Mouse (Mus musculus): Measurements from ENCODE around the gene Trpv5.

Trpv5 gene

DNA sequence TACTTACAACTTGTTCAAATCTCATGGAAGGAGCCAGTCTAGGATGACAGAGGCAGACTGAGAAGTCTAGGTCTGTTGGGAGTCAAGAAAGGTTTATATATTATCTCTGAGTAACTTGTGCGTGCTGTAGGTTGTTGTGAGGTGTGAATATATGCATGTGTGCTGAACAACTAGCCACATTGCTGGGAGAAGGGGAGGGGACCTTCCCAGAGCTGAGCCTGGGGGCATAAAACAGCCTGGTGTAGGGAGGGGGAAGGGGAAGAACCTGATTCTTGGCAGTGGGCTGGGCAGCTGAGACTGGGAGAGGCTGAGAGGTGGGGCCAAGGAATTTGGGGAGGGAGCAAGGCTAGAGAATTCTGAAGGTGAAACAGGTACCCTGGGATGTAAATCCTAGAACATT lies at the start of gene Trpv5:
Trpv5 (minus strand) TSS at position 101 of the 400 bp plus-strand sequence.
- DNase-seq (ENCODE audit: low spot score) = no peak

DNA sequence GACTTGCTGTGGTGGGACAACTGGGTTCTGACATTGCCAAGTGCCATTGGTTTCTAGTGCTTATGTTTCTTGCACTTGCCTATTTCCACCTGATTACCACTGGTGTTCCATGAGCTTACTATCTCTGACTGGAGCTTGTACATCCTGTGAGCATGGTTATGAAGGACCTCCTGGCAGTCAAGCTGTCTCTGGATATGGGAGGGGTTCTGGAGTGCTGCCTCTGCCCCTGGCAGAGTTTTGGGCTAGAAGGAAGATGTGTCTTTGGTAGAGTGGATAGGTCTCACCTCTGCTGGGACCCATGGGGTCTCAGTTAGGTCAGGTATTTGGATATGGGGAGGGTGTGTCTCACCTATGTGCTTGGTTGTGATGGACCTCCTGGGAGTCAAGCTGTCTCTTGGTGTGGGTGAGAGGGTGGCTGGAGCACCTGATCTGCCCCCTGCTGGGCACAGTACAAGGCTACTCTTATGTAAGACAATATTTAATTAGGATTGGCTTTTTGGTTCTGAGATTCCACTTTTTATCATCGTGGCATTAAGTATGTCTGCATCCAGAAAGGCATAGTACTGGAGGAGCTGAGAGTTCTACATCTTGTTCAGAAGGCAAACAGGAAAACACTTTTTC lies 47.5 kb upstream of the Trpv5 start:
- no peak for DNase-seq (ENCODE audit: low spot score)

DNA sequence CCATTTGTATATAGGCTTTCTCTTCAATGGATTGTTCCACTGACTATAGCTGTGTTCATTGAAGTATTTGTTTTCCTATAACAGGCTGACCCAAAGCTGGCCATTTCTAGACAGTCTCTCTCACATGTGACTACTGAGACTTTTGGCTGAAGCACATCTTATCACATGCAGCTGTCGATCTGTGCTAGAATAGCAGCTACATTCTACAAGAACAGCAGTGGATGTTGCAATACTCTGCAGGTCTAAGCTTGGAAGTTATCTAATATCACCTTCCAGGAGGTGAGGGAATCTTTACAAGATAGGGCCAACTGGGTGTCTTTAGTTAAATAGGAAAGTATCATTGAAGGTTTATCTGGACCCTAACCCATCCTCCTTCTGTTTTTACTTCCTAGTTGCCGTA lies 40.9 kb upstream of the Trpv5 start:
- no peak for DNase-seq (ENCODE audit: low spot score)

DNA sequence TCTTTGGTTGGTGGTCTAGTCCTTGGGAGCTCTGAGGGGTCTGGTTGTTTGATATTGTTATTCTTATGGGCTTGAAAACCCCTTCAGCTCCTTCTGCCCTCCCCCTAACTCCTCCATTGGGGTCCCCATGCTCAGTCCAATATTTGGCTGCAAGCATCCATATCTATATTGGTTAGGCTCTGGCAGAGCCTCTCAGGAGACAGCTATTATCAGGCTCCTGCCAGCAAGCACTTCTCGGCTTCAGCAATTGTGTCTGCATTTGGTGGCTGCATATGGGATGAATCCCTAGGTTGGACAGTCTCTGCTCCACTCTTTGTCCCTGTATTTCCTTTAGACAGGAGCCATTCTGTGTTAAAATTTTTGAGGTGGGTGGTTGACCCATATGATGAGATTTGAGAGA lies 29.7 kb upstream of the Trpv5 start:
- DNase-seq (ENCODE audit: low spot score) = no peak

DNA sequence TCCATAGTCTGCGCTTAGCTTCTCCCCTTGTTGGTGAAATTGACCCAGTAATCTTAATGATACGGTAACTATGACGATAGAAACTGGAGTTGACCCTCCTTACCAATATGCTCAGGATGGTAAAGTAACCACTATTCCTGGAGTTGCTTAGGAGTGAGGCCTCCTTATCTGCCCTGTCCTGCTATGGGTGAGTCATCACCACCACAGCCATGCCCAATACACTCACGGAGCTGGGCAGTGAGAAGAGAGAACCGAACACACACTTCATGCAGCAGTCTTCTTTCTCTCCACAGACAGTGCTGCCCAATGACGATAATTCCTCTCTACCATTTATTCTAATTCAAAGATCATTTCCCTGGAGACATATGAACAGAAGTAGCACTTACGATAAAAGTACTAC lies 25.7 kb upstream of the Trpv5 start:
- no peak for DNase-seq (ENCODE audit: low spot score)

DNA sequence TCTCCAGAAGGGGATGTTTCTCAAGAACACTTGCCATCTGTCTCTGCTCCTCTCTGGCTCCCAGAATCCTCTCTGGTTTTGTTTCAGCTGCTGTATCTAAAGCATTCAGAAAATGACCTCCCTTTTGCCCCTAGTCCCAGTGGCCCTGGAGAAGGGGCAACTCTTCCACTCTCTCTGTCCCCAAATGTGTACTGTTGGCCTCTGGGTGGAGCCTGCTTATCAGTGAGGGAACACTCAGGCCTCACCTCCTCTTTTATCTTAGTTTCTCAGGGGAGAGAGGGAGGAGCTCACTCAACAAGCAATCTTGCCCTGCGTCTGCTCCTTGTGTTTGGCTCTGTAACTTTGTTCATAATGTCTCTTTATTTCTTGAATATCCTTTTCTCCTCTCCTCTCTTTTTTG lies 23.6 kb upstream of the Trpv5 start, which contains the start of gene Kel:
Kel (minus strand) TSS at position 217 of the 400 bp plus-strand sequence.
- no peak for DNase-seq (ENCODE audit: low spot score)

DNA sequence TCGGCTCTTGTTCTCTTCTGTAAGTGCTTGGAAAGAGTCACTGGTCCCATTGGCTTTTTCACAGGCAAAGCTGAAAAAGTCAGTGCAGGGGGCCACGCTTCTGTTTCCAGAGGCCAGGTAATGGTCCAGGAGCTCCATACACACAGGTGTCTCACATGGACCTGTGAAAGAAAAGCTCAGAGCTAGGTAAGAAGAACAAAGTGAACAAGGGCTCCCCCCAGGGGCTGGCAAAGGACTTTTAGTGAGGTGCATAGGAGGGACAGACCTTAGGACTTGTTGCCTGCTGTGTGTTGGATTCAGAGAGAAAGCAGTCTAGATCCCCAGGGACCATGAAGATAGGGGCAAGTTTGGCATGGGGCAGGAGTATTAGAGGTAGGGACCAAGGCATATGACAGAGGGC lies 22.4 kb upstream of the Trpv5 start:
- DNase-seq (ENCODE audit: low spot score) = no peak

DNA sequence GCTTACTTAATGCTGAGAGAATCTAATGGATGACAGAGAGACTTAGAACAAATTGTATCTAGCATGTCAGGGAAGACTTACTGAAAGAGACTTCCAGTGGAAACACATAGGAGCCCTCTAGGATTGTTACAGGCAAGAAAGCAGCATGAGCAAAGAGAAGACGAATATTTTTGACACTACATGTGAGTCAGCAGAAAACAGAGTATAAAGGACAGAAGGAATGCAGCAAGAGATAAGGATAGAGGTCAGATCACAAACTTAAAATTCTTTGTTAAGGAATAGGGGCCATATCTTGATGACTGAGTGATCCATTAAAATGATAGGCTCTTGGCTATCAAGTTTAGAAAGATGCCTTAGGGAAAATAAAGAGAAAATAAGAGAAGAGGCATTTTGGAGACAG lies 20.7 kb upstream of the Trpv5 start:
- DNase-seq (ENCODE audit: low spot score) = no peak

DNA sequence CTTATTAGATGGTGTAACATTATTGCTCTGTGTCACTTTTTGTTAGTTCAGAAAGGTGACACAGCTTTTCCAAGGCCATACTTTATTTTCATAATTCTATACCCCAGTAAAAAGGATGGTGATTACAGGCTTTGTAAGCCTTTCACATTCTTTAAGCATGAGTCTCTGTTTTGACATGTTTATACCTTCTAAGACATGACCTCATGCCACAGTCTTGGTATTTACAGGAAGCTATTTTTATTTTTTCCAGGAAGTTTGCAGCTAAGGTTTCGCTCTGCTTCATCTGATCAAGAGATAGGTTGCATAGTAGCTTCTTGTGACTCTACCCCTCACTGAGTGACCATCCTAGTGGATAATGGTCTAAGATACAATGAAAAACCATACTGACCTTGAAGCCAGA lies 13.8 kb upstream of the Trpv5 start:
- DNase-seq (ENCODE audit: low spot score) = no peak

DNA sequence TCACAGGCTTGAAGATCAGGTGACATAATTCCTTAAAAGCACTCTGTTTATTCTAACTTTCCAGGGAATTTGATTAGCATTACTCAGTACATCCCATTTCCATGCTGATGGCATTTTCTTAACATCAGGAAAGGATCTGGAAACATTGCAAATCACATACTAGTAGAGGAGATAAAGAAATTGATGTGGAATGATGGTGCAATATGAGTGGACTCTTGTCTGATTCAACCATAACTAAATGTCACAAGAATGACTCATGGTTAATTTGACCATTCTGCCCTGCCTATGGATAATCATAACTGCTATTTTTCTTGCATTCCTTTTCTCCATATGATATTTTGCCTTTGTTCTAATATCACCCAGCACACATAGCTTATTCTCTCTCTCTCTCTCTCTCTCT lies 11.6 kb upstream of the Trpv5 start:
- no peak for DNase-seq (ENCODE audit: low spot score)

DNA sequence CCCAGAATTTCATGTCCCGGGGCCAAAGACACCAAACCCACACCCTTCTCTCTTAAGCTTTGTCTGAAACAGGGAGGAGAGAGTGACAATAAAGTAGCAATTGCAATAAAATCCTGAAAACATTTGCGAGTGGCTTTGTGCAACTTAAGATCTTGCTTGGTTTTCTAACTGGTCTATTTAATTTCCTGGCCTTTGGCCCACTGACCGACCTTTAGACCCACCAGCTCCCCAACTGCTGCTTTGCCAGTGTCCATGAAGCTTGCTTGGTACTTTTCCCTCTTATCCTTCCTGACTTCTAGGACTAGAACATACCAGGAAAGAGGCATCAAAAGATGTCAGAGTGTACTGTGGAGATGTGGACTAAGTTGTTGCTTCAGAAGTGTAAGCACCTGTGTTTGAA lies 5.0 kb upstream of the Trpv5 start:
- no peak for DNase-seq (ENCODE audit: low spot score)

DNA sequence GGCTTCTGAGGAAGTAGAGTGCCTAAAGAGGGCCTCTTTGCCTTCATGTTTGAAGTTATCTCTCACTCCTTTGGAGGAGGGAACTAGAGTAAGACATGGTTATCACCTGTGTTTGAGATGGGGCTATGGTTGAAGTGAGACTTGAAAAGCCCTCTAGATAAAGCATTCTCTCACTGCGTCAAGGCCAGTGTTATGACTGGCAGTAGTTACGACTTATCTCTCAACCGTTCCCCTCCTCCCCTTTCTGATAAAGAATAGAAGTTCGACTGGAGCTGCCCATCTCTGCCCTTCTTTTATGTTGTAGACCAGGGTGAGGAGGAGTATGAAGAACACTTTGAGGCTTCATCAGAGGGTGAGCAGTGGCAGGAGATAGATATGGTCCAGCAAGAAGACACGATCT lies 4.3 kb upstream of the Trpv5 start:
- no peak for DNase-seq (ENCODE audit: low spot score)

DNA sequence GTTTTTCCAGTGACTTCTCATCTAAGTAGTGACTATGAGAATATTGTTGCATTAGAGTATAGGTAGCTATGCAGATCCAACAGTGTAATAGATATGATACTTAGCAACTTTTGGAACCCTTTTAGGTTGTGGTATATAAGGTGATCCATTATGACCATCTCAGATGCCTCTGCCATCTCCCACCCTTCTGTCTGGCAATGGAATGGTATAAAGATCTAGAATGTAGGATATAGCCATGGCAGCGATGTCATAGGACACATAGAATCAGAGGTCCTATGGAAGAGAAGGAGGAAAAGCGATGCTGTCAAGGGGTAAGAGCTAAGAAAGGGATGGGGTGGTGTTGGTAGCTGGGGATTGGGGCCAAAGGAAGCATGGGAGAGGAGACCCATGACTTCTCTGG lies 3.6 kb upstream of the Trpv5 start, which contains the start of gene Llcfc1:
Llcfc1 (plus strand) TSS at position 301 of the 400 bp plus-strand sequence.
- no peak for DNase-seq (ENCODE audit: low spot score)

DNA sequence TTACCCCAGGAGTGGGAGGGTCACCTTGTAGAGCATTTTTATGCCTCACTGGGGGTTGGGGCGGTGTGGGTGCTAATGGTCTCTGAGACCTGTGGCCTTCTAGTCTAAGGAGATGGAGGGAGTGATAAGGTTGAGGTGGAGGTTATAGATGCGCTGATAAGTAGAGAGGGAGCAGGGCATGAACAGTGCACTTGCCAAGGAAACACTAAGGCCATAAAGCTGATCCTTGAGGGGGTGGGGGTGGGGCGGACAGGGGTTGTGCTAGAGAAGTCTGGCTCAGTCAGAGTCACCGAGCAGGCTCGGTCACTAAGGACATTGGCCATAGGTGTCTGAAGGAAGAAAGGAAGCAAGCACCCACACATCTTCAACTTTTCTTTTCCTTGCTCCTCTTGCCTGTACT lies 1.1 kb upstream of the Trpv5 start:
- no peak for DNase-seq (ENCODE audit: low spot score)

DNA sequence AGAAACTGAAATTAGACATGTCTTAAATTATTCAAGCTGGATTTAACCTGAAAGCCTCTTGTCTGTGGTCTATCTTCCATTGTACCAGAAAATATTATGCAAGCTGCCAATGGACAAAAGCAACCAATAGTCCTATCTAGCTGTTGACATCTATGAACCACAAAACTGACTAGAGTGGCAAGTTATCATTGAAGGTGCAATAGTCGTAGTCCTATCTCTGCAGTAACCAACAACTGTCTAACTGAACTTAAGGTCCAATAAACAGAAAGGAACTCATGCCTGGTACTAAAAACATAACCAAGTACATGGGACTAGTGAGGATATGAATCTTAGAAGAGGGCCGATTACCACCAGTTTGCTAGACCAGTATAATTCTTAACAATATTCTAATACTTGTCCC lies 4.0 kb downstream of the Trpv5 start:
- DNase-seq (ENCODE audit: low spot score) = no peak

DNA sequence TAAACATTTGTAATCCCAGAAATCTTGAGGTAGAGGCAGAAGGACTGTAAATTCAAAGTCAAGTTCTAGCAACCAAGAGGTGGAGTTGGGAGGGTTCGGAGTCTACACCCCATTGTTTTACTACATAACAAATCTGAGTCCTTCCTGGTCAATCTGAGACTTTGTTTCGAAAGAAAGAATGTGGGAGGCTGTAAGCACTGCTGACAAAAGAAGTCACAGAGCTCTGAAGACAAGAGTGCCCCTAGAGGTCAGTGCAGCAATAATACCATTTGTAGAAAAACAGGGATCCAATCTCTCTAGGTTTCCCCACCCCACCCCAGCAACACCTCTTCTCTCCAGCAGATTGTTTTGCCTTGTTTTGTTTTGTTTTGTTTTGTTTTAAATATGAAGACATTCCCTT lies 18.2 kb downstream of the Trpv5 start:
- no peak for DNase-seq (ENCODE audit: low spot score)

DNA sequence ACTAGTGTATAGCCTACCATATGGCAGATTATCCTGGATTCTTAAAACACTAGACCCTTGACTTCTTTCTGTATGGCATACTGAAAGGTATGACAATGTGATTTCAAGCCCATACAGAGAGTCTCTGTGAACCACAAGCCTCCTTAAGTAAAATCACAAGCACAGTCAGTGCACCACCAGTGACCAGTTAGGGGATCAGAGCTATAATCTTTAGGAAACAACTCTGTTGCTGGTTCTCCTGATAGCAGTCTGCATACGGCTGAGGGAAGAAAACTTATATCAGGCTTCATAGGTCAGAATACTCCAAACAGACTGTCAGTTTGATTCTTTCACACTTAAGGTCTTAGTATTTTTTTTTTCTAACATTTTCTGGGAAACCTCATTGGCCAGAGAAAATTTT lies 22.1 kb downstream of the Trpv5 start:
- no peak for DNase-seq (ENCODE audit: low spot score)

DNA sequence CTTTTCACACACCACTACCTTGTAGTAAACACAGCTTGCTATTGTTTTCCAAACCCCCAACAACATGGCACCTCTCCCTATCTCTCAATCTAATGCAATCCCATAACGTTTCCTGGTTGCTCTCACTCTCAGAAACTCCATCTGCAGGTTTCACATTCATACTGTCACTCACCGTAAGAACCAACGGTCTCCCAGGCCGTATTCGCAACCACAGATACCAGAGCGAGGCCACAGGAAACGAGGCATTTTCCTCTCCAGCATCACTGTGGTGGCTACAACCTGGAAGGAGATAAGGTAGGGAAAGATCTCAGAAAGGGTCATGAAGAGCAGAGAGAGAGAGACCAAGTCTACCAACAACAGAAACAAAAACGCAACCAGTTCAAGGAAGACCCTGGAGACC lies 25.9 kb downstream of the Trpv5 start:
- no peak for DNase-seq (ENCODE audit: low spot score)

DNA sequence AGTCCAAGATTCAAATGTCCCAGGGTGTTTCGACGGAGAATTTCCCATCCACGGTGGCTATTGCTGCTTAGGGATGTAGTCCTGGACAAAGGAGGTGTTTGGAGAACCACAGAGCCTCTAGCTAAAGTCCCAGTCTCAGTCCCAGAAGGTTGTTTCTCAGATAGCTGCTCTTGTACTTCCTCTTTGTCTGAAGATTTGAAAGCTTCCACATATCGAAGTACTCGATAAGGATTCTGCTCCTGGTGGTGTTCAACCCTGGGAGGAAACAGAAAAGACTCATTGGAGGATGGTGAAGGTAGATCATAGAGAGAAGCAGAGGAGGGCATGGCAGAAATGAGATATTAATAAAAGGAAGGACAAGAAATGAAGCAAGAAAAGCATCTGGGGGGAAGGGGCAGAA lies 27.4 kb downstream of the Trpv5 start:
- DNase-seq (ENCODE audit: low spot score) = no peak

DNA sequence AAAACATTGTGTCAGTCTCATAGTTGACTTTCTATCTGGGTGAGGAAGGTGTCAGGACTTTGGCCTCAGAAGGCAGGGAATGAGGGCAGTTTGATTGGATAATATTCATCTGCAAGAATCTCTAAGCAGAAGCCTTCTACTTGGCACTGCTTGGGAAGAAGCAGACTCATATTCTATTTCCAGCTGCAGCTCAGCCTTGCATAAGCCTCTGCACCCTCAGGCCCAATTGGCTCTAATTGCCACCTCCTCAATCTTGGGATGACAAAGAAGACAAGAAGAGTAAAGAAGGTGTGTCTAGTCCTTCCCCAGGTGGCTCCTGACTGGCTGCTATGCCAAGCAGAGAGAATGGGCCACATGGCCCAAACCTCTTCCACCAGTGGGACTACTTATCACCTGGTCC lies 33.9 kb downstream of the Trpv5 start:
- DNase-seq (ENCODE audit: low spot score) = no peak

DNA sequence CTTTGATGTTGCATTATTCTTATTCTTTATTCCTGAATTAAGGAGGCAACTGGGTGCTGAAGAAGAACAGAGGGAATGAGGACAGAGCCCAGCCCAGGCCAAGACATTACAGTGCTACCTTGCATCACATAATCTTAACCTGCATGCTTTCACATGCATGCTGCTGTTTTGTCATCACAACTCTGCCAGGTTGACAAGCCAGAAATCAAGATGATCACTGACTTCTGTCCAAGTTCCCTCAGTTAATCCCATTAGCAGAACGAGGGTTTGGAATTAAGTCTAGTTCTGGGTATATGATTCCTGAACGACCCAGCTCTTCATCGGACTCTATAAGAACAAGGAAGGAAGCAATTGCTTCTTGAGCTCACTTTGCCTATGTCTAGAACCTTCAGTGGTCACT lies 34.3 kb downstream of the Trpv5 start:
- DNase-seq (ENCODE audit: low spot score) = no peak

DNA sequence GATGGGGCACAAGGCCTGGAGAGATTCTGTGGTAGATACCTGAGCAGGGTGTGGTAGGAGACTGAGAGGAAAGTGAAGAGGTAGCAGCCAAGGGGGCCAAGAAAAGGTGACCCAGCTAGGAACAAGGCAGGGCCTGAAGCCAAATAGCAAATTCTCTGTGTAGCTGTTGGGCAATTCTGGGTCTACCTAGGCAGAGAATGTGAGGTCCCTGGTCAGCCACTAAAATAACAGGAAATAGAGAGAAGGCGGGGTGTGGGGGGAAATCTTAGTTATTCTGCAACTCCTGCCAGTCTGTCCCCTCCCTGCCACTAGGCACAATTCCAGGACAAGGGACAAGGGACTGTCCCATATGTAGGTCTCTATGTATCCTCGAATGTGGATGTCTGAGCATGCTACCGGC lies 37.3 kb downstream of the Trpv5 start:
- no peak for DNase-seq (ENCODE audit: low spot score)

DNA sequence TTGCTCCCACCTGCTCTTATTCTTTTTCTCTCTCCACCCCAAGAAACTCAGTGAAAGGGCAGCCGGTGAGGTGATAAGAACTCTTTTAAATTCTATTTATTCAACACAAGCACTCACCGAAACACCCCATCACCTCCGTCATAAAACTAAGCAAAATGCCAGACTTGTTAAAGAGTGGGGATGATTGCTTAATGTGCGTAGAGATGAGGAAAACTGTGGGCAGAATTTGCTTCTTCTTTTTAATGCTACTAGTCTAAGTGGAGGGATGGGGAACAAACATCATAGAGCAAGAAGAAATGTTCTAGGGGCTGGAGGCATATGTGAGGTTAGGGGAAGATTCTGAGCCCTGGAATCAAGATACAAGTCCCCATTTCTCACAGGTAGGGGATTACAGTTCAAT lies 37.8 kb downstream of the Trpv5 start:
- no peak for DNase-seq (ENCODE audit: low spot score)

DNA sequence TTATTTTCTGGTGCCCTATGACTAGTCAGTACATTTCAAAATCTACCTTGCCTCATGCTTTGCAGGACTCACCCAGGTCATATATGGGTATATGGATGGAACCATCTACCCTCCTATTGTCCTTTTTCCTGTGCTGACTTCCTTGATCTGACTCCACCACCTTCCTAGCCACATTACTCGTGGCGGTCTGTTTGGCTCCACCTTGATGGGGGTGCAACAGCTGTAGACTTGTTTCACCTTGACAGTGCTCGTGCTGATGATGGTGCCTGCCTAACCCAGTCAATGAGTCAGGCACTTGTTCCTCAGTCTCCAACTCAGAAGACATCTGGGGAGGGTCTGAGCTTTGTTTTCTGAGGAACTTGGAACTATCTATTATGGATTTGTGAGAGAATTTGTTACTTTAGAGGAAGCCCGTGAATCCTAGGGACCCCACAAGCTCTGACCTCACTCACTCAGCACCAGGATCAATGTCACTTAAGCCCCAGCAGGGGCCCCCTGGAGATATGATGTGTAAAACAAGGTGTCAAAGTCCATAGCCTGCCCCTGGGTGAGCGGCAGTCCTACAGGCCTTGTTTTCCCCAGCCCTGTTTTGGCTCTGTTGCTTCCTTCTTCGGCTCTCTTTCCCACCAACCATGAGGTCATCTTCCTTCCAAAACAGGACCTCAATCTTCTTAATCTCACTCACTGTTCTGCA lies 39.2 kb downstream of the Trpv5 start:
- DNase-seq (ENCODE audit: low spot score) = no peak

Measured in ovary, postnatal 10 days (tissue).